In the genomic region with DNA sequence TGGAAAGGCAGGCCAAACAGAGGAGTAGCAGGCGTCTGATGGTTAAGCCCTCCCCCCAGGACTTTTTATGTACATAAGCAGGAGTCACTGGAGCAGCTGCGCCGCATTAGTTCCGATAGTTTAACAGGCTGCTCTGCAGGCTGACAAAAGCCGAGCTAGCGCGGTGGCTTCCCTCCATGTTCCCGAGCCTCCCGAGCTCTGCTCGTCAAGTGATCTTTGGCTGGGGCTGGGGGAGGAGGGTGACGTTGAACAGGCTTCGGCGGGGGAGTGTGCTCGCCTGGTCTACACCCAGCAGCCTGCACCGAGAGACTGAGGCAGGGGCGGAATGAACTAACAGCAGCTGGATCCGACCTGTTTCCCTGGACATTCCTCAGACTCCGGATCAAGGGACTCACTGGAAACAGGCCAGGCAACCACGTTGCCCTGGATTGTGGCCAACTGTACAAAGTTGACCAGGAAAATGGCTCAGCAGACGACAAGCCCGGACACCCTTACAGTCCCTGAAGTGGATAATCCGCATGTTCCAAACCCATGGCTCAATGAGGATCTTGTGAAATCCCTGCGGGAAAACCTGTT, we compare ENCODE assay signal across 8 mouse cellular contexts.
A peak's percentile ranks its signal among the peaks of the same experiment; 100 is the strongest.
DNase-seq lines count a peak whose midpoint lies in the region; ATAC-seq lines count a peak whose summit lies in the region.

No protein-coding gene starts in this region.

- peak overlapping the region; percentile 50 for H3K4me3 ChIP-seq in hindbrain, embryonic 13.5 days

- H3K4me1 ChIP-seq in hindbrain, embryonic 13.5 days (replicated peaks), result peaks cover 14% of the 10 kb centered on the region

- ATAC-seq in hindbrain, embryonic 13.5 days (ENCODE audit: low FRiP score), result peak; percentile 90
- no peak for ATAC-seq in inflammation-experienced regulatory T-cells, adult 6 months

- H3K9ac ChIP-seq in hindbrain, embryonic 13.5 days, result peak overlapping the region; percentile 76

- WGBS in hindbrain, embryonic 13.5 days, result under 1% methylated on average over 23 of the region's 23 CpGs

- DNase-seq in adipocyte (ENCODE audit: low spot score), result peak; percentile 93
- peak; percentile 77 to 79 for DNase-seq in cerebellum, postnatal 10 days
- DNase-seq in frontal cortex, postnatal 36 days (ENCODE audit: low spot score in 2 of 2), result peak; percentile 44 to 54
- DNase-seq in layer of hippocampus, postnatal 36 days, result peak; percentile 51 to 64
- peak; percentile 73 for DNase-seq in lung, postnatal 36 days
- peak; percentile 50 for DNase-seq in right cerebral cortex, adult 18-20 months

- no peaks in the 10 kb centered on the region for H3K9me3 ChIP-seq in hindbrain, embryonic 13.5 days

- peak overlapping the region; percentile 77 for H3K27ac ChIP-seq in hindbrain, embryonic 13.5 days

- H3K36me3 ChIP-seq in hindbrain, embryonic 13.5 days, result no peaks in the 10 kb centered on the region

- H3K4me2 ChIP-seq in hindbrain, embryonic 13.5 days, result peak overlapping the region; percentile 66

- H3K27me3 ChIP-seq in hindbrain, embryonic 13.5 days, result no peaks in the 10 kb centered on the region
